Mouse (Mus musculus) hindbrain, embryonic 13.5 days (tissue): ENCODE measurements at regions not wholly inside any gene's neighbourhood (a gene's known extent, or its start where the extent isn't known, plus 50 kb on each side); places are given as distances from the start of the nearest gene placed in this dataset.
A peak's percentile ranks its signal among the peaks of the same experiment; 100 is the strongest.

Experiments
- ATAC-seq: fragments of 200-750 bp; cut with Nextera tagmentation; 2 replicates; pipeline ENCODE4 v1.8.0; 2017; ENCODE audit warnings: moderate TSS enrichment; ENCODE audit not compliant: low FRiP score
- H3K27ac ChIP-seq: fragments of 300-500 bp; sonication (generic); 2 replicates; pipeline ENCODE4 v1.5.1; 2015; ENCODE audit warnings: inconsistent platforms, mild to moderate bottlenecking, moderate library complexity
- H3K27me3 ChIP-seq: fragments of 300-500 bp; sonication (generic); 2 replicates; pipeline ENCODE4 v1.6.1; 2015; ENCODE audit warnings: mild to moderate bottlenecking, inconsistent platforms
- H3K36me3 ChIP-seq: fragments of 300-500 bp; sonication (generic); 2 replicates; pipeline ENCODE4 v1.6.1; 2015; ENCODE audit warnings: mild to moderate bottlenecking, inconsistent platforms
- H3K4me1 ChIP-seq: fragments of 300-500 bp; sonication (generic); replicated peaks from 2 replicates; pipeline ENCODE4 v1.6.1; 2015; ENCODE audit warnings: inconsistent platforms
- H3K4me2 ChIP-seq: fragments of 300-500 bp; sonication (generic); 2 replicates; pipeline ENCODE4 v1.6.1; 2015; ENCODE audit warnings: inconsistent platforms, mild to moderate bottlenecking, moderate library complexity
- H3K4me3 ChIP-seq: fragments of 300-500 bp; sonication (generic); 2 replicates; pipeline ENCODE4 v1.5.1; 2015; ENCODE audit warnings: mild to moderate bottlenecking, inconsistent platforms
- H3K9ac ChIP-seq: fragments of 300-500 bp; sonication (generic); 2 replicates; pipeline ENCODE4 v1.6.1; 2015; ENCODE audit warnings: mild to moderate bottlenecking, inconsistent platforms
- H3K9me3 ChIP-seq: fragments of 300-500 bp; sonication (generic); 2 replicates; pipeline ENCODE4 v1.6.1; 2016; ENCODE audit warnings: inconsistent platforms
- WGBS: fragments of 180-500 bp; shearing (Covaris S2); methylation state at CpG from one replicate; pipeline ENCODE4 v1.1.7; 2015; 5-methylcytosine and 5-hydroxymethylcytosine counted together

DNA sequence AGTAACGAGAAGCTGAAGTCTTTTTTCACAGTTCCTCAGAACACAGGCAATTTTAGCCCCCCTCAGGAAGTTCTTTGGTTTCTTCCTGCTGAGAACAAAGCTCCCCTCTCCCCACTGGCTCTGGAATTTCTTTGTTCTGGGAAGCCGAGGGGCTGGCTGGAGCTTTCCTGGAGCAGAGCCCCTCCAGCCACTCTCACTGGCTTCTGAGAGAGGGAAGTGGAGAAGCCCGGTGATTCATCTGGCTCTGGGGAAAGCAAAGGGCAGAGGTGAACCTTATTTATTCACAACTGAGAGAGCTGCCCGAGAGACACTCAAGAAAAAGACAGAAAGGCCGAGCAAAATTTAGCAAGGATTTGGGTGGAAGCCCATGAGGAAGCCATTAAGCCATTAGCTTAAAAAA, 63.9 kb downstream of the Ddx3x start:
- Histone ChIP-seq H3K36me3 (no peaks in the 10 kb centered on the region), H3K9me3 (no peaks in the 10 kb centered on the region), H3K4me2 (peak overlapping the region; percentile 58), H3K9ac (peak overlapping the region; percentile 63), H3K27me3 (peaks cover 27% of the 10 kb centered on the region; the same call in 1 of the 2 replicates), H3K4me1 (peaks cover 25% of the 10 kb centered on the region), H3K4me3 (peak overlapping the region; percentile 18; the same call in 1 of the 2 replicates), H3K27ac (peak overlapping the region; percentile 97)
- ATAC-seq = no peak
- WGBS = 2% methylated on average over 5 of the region's 5 CpGs

DNA sequence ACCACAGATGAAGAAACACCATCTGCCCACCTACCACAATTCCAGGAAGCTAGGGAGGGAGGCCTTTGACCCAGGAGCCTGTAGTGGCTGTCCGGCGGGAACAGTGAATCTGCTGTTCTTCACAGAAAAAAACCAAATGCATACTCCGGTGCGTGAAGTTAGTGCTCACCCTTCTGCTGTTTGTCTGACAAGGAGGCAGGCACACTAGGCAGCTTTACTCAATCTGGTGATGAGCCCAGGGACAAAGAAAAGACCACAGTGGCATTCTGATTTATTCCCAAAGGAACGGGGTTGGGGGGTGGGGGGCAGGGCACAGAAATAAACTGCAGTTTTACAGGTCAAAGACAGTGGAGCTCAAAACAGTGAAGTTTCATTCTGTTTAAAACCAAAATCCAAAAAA, 64.4 kb downstream of the Ddx3x start:
- Histone ChIP-seq H3K4me2 (peak overlapping the region; percentile 58), H3K4me1 (peaks cover 25% of the 10 kb centered on the region), H3K27me3 (peaks cover 30% of the 10 kb centered on the region; the same call in 1 of the 2 replicates), H3K27ac (peak overlapping the region; percentile 97), H3K9ac (peak overlapping the region; percentile 63), H3K9me3 (no peaks in the 10 kb centered on the region), H3K36me3 (no peaks in the 10 kb centered on the region), H3K4me3 (peak overlapping the region; percentile 18; the same call in 1 of the 2 replicates)
- 3% methylated on average over 5 of the region's 5 CpGs for WGBS
- no peak for ATAC-seq

GRCm38 (mm10) chrX:13346011-13346631, 65.4 kb downstream of the Ddx3x start:
- peak; percentile 76 for ATAC-seq
- no peaks in the 10 kb centered on the region for H3K36me3 ChIP-seq
- WGBS = 9% methylated on average over 20 of the region's 21 CpGs
- peaks cover 25% of the 10 kb centered on the region for H3K4me1 ChIP-seq
- peak overlapping the region; percentile 63 for H3K9ac ChIP-seq
- H3K4me2 ChIP-seq = peak overlapping the region; percentile 58
- no peaks in the 10 kb centered on the region for H3K9me3 ChIP-seq
- H3K27me3 ChIP-seq = peaks cover 40% of the 10 kb centered on the region; the same call in 1 of the 2 replicates
- H3K27ac ChIP-seq = peak overlapping the region; percentile 97
- peak overlapping the region; percentile 36 for H3K4me3 ChIP-seq

DNA sequence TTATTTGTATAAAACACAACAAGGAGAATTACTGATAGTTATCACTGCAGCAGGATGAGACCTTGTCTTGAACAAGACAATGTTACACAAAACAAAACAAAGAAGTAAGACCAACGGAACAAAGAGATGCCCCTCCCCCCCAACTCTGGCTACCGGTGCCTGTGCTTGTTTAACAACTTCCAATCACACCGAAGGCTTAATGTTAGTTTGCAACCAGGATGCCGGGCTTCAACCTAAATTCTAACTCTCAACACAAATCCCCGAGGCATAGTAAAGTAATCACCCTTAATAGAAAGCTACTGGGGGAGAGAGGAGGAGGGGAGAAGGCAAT, 65.9 kb downstream of the Ddx3x start:
- WGBS = 13% methylated on average over 5 of the region's 5 CpGs
- peak overlapping the region; percentile 58 for H3K4me2 ChIP-seq

DNA sequence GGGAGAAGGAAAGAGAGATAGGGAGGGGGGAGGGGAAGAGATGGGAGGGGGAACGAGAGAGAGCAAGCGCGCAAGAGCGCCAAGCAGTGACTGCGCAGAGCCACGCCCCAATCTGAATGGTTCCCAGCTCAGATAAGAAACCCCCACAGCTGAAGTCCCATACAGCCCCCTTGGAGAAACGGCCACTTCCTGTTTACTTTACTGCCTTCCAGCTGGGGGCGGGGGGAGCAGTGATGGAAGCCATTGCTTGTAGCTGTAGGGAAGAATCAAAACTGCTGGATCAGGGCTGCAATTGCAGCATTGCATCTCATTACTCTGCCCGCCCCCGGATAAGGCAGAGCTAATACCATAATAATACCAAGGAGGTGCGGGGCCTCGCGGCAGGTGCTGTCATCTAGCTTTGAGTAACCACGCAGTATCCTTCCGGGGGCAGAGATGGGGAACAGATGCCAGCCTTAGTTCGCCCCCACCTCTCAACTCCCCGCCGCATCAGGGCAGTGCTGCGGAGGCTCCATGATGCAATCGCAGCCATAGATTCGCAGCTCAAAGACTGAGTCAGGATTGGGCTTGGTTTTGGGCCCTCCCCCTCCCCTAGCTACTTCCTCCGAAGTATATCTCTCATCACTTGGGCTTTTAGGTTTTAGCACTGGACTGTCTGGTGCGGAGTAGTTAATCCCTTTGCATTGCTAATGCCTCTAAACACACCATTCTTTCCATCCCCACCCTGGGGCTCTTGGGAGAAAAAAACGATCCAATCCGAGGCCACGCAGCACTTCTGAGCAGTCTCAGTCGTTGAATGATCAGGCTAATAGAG, 66.5 kb downstream of the Ddx3x start:
- Histone ChIP-seq H3K4me3 (peak overlapping the region; percentile 36), H3K9ac (peak overlapping the region; percentile 68), H3K4me1 (peaks cover 25% of the 10 kb centered on the region), H3K27me3 (peaks cover 43% of the 10 kb centered on the region; the same call in 1 of the 2 replicates), H3K4me2 (peak overlapping the region; percentile 58), H3K36me3 (no peaks in the 10 kb centered on the region), H3K27ac (peak overlapping the region; percentile 97), H3K9me3 (no peaks in the 10 kb centered on the region)
- ATAC-seq = peak; percentile 93
- WGBS = 11% methylated on average over 18 of the region's 27 CpGs

More for the DNA sequence above, 65.9 kb downstream of the Ddx3x start:
- ATAC-seq = no peak
- H3K9me3 ChIP-seq = no peaks in the 10 kb centered on the region
- H3K36me3 ChIP-seq = no peaks in the 10 kb centered on the region
- peaks cover 43% of the 10 kb centered on the region; the same call in 1 of the 2 replicates for H3K27me3 ChIP-seq
- H3K4me3 ChIP-seq = peak overlapping the region; percentile 36
- H3K4me1 ChIP-seq = peaks cover 25% of the 10 kb centered on the region
- peak overlapping the region; percentile 63 for H3K9ac ChIP-seq
- peak overlapping the region; percentile 97 for H3K27ac ChIP-seq

GRCm38 (mm10) chrX:13348415-13348814, 67.6 kb downstream of the Ddx3x start:
- 75% methylated on average over 1 of the region's 1 CpGs for WGBS
- Histone ChIP-seq H3K4me3 (no peak overlapping the region), H3K9me3 (no peaks in the 10 kb centered on the region), H3K27ac (no peak overlapping the region), H3K27me3 (peaks cover 46% of the 10 kb centered on the region; the same call in 1 of the 2 replicates), H3K4me1 (peaks cover 25% of the 10 kb centered on the region), H3K36me3 (no peaks in the 10 kb centered on the region), H3K4me2 (no peak overlapping the region), H3K9ac (no peak overlapping the region)
- no peak for ATAC-seq

DNA sequence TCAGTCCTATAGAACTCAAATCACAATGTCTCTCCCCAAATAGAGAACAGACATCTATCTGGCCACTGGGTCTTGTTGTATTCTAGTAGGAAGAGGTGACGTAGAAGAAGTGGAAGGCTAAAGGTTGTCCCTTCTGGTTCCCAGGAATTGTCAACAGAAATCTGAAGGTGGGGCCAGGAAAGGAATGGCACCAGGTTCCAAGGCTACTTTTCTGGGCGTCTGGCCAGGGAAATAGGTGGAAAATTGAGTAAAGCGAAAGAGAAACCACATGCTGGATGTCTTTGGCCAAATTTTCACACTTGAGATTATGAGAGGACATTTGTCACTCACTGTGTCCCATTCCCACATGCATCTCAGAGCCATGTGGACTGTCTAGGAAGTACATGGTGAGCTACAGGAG, 69.7 kb downstream of the Ddx3x start:
- no peak for ATAC-seq
- Histone ChIP-seq H3K27me3 (peaks cover 46% of the 10 kb centered on the region; the same call in 1 of the 2 replicates), H3K4me3 (no peak overlapping the region), H3K4me1 (peaks cover 10% of the 10 kb centered on the region), H3K9me3 (no peaks in the 10 kb centered on the region), H3K9ac (no peak overlapping the region), H3K4me2 (no peak overlapping the region), H3K27ac (no peak overlapping the region), H3K36me3 (no peaks in the 10 kb centered on the region)
- WGBS = 89% methylated on average over 3 of the region's 3 CpGs

GRCm38 (mm10) chrX:13357149-13357783, 76.5 kb downstream of the Ddx3x start:
- Histone ChIP-seq H3K9ac (no peak overlapping the region), H3K4me1 (no peaks in the 10 kb centered on the region), H3K4me2 (no peak overlapping the region), H3K4me3 (no peak overlapping the region), H3K27me3 (peaks cover 21% of the 10 kb centered on the region; the same call in 1 of the 2 replicates), H3K36me3 (no peaks in the 10 kb centered on the region), H3K9me3 (no peaks in the 10 kb centered on the region), H3K27ac (no peak overlapping the region)
- ATAC-seq = no peak
- whole genome bisulfite sequencing = 83% methylated on average over 5 of the region's 5 CpGs

GRCm38 (mm10) chrX:13357973-13358372, 77.2 kb downstream of the Ddx3x start:
- Histone ChIP-seq H3K4me1 (no peaks in the 10 kb centered on the region), H3K4me3 (no peak overlapping the region), H3K27me3 (peaks cover 18% of the 10 kb centered on the region; the same call in 1 of the 2 replicates), H3K27ac (no peak overlapping the region), H3K9ac (no peak overlapping the region), H3K36me3 (no peaks in the 10 kb centered on the region), H3K4me2 (no peak overlapping the region), H3K9me3 (no peaks in the 10 kb centered on the region)
- WGBS = 87% methylated on average over 3 of the region's 3 CpGs
- ATAC-seq = no peak

- 94% methylated on average over 5 of the region's 5 CpGs for WGBS
Measured at GRCm38 (mm10) chrX:13360436-13360835, 79.7 kb downstream of the Ddx3x start.

DNA sequence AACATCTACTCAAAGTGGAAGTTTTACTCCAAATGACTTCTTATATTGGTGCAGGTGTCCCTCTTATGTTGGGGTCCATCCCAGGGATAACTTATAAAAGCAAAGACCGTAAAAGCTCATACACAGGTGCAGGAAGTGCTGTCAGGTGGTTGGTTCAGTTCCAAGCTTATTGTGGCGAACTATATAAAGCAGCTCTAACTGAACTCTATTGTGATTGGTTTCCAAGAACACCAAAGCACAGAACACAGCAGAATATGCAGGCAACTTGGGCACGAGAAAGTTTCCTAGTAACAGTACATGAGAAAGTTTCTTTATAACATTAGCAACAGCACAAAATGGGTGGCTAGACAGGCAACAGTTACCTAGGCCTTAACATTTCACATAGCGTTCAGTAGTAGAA, 89.5 kb downstream of the Ddx3x start:
- H3K36me3 ChIP-seq = no peaks in the 10 kb centered on the region
- no peak overlapping the region for H3K4me2 ChIP-seq
- no peak for ATAC-seq
- no peaks in the 10 kb centered on the region for H3K9me3 ChIP-seq
- no peaks in the 10 kb centered on the region for H3K4me1 ChIP-seq
- 90% methylated on average over 4 of the region's 4 CpGs for WGBS
- H3K4me3 ChIP-seq = no peak overlapping the region
- H3K27me3 ChIP-seq = 0 out of 2 replicates have a peak, but pooled peaks cover 13% of the 10 kb centered on the region
- no peak overlapping the region for H3K9ac ChIP-seq
- H3K27ac ChIP-seq = no peak overlapping the region

More at GRCm38 (mm10) chrX:13360436-13360835, 79.7 kb downstream of the Ddx3x start:
- no peaks in the 10 kb centered on the region for H3K4me1 ChIP-seq
- no peaks in the 10 kb centered on the region for H3K36me3 ChIP-seq
- no peak for ATAC-seq
- H3K9ac ChIP-seq = no peak overlapping the region
- H3K27me3 ChIP-seq = peaks cover 7% of the 10 kb centered on the region; the same call in 1 of the 2 replicates
- H3K9me3 ChIP-seq = no peaks in the 10 kb centered on the region
- H3K4me3 ChIP-seq = no peak overlapping the region
- H3K4me2 ChIP-seq = no peak overlapping the region
- H3K27ac ChIP-seq = no peak overlapping the region

GRCm38 (mm10) chrX:13372752-13373151, 92.0 kb downstream of the Ddx3x start:
- Histone ChIP-seq H3K4me1 (no peaks in the 10 kb centered on the region), H3K4me2 (no peak overlapping the region), H3K4me3 (no peak overlapping the region), H3K9ac (no peak overlapping the region), H3K9me3 (no peaks in the 10 kb centered on the region), H3K27me3 (peaks cover 18% of the 10 kb centered on the region; the same call in 1 of the 2 replicates), H3K36me3 (no peaks in the 10 kb centered on the region), H3K27ac (no peak overlapping the region)
- ATAC-seq = no peak
- 84% methylated on average over 4 of the region's 4 CpGs for WGBS
